Mouse (Mus musculus): ENCODE data around the gene Il17f. TPM values are rescaled to one million over a fixed set of nuclear protein-coding genes. Genes with fewer than 3 reads are reported as not detected.
"Not testable (repeated sequence)": the region's sequence is repeated elsewhere in the genome, so short reads cannot be mapped to it uniquely, and the experiment has no call there.

Il17f gene
- total RNA-seq, 2 experiments from 2014 or later: not detected

DNA sequence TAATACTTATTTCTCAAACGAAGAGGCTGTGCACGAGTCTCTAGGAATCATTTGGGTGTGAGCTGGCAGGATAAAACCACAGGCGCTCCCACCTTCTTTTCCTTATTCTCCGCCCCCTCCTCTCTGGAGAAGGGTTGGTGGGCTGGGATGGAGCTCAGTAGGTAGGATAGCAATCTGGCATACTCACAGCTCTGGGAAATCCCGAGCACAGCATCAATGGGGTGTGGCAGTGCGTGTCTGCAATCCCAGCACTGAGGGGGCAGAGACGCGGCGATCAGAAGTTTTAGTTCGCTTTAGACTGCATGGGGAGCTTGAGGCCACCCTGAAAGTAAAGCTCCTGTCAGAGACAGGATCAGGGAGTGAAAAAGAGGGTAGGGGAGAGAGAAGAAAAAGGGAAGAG lies 2.0 kb downstream of the Il17f start:
- no peak for DNase-seq
- intact Hi-C loops (cut with DNase I): no loop called here

DNA sequence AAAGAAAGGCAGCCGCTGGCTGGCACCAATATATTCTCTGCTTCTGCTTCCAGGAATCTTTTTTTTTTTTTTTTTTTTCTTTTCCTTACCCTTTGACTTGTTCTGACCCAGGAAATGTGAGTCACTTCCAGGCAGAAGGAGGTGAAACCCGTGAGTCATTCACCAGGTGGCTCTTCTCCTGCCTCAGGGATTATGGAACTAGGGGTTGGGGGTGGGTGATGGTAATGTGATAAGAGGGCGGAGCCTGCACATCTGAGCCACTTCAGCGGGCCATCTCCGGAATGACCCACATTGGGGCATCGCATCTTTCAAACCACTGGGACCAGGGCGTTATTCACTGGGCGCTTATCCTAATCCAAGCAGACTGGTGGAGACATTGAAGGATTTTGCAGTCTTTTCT lies 3.4 kb downstream of the Il17f start:
- intact Hi-C loops (cut with DNase I): no loop called here
- DNase-seq: no peak

DNA sequence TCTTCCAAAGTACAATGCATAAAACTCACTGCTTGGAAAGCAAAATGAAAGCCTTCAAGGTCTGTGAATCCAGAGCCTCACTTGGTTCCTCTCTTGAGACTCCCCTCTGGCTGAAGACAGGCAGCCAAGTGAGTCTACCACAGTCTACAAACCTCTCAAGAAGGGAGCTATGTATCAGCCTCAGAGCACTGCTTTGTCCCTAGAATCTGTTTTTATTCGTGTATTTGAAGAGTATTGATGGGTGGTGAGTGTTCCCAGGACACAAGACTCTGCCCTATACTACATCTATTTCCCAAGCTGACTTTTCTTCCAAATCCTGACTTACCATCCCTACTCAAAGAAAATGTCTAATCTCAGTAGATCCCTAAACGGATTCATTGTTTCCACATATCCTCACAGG lies 12.1 kb downstream of the Il17f start:
- DNase-seq: no peak
- intact Hi-C loops (cut with DNase I): no loop called here

DNA sequence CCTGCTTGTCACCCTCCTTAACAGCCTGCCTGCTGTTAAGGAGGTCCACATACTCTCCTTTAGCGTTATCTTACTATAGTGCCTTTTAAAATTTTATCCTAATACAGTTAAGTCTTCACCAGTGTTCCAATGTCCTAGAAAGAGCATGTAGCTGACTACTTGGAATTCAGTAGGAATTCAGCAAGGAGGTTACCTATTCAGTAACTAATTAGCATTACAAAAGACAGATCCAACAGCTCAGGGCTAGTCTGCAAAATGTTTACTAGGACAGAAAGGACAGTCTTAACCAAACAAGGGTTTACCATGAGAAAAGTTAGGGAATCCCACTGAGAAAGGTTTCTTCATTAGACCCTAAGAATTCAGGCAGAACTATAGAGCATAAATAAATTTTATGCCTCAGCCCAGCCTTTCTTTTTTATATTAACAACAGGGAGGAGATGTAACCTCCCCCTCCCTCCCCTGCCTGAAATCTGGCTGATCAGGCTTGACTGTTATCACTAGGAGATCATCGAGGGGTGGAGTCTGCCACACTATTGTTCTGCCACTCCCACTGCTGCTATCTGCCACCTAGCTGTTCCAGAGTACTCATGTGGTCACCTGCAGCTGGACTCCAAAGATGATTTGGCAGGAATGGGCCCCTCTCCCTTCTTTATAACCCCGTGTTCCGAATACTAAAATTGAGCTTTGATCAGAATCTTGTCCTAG lies 16.2 kb downstream of the Il17f start:
- intact Hi-C loops (cut with DNase I); DNase-seq: not testable (repeated sequence)

DNA sequence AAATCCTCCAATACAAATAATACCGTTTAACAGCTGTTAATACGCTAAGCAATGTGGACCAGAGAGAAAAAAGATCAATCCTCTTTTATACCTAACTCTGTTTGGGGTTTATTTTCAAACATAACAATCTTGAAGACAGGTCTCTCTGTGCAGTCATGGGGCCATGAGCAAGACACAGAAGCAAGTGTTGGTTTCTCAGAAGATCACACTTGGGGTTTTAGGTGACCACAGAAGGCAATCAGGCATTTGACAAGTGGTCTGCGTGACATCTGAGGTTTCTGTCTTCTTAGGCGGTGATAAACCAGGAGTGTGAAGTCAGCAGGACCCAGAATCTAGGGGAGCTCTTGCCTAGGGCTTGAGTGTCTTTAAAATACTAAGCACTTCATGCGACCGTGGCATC lies 23.9 kb downstream of the Il17f start:
- DNase-seq: no peak
- intact Hi-C loops (cut with DNase I): no loop called here

DNA sequence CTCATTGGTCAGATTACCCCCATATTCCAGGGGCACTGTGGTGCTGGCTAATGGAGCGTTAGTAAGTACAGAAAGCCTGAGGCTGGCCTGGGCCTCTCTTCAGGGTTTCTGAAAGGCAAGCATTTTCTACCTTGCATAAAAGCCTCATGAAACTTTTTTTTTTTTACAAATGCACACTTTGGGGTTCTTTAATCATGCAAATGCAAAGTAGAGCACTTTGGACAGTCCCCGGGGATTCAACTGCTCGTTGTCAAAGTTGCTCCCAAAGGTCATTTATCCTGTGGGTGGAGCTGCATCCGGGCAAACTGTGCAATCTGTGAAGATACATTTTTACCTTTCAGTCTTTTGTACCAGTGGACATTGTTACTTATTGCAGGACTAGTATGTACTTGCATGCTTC lies 29.0 kb downstream of the Il17f start:
- intact Hi-C loops (cut with DNase I): no loop called here
- no peak for DNase-seq

DNA sequence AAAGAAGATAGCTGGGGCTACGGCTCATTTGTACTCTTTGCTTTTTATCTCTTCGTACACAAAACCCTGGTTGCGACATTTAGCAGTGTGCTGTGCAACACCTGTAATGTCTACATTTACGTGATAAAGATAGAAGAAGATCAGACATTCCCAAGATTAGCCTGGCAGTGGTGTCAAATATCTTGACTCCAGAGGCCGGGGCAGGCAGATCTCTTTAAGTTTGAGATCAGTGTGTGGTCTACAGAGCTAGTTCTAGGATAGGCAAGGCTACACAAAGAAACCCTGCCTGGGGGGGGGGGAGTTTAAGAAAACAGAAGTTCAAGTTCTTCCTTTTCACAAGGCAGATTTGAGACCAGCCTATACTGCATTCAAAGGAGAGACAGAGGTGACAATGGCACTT lies 30.1 kb downstream of the Il17f start:
- no peak for DNase-seq
- intact Hi-C loops (cut with DNase I): no loop called here

DNA sequence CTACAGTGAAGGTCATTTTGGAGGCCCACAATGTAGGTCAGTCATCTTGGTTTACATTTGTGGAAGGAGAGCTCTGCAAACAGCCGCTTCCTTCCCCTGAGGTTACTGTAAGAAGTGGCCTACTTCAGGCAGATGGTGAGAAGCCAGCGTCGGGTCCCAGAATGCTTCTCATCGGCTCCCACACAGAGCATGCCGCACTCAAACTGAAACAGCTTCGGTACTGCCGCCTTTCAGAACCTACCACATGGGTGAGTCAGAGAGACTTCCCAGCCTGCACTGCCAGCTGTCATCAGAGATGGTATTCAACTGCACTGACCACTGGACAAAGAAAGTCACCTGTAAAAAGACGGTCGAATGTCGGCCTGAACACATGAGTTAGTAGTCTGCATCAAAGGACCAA lies 30.6 kb downstream of the Il17f start:
- no peak for DNase-seq
- intact Hi-C loops (cut with DNase I): no loop called here

DNA sequence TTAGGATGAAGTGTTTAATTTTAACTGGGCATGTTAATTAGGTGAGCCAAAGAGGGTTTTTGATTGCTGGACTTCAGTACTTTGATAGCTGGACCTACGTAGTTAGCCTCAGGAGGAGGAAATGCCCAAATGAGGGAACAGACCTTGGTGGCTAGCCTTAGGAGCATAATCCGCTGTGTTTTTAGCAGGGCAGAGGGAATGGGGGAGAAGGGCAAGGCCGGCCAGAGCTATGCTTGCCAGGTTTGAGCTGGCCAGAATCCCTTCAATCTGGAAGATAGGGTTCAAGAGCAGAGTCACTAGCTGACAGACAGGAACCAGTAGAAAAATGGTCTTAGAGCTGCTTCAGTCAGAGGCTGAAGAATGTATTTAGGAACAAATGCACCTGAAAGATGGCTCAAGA lies 32.8 kb downstream of the Il17f start:
- intact Hi-C loops (cut with DNase I): no loop called here
- no peak for DNase-seq

DNA sequence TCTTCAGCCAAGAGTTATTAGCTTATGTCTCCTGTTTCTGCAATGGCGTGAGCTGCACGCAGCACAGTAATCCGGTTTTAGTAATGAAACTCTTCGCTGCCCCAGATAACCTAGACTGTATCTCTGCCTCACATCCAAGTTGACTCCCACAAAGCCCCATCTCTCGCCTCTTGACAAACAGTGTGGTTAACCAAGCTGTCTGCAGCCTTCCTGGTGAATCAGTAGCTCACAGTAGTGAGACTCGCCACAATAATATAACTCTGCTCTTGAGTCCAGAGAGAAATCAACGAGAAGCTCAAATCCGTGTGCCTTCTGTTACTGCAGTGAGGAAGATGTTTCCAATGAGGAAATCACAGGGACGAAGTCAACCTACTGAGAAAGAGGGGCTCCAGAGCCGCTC lies 36.0 kb downstream of the Il17f start:
- no peak for DNase-seq
- intact Hi-C loops (cut with DNase I): no loop called here

DNA sequence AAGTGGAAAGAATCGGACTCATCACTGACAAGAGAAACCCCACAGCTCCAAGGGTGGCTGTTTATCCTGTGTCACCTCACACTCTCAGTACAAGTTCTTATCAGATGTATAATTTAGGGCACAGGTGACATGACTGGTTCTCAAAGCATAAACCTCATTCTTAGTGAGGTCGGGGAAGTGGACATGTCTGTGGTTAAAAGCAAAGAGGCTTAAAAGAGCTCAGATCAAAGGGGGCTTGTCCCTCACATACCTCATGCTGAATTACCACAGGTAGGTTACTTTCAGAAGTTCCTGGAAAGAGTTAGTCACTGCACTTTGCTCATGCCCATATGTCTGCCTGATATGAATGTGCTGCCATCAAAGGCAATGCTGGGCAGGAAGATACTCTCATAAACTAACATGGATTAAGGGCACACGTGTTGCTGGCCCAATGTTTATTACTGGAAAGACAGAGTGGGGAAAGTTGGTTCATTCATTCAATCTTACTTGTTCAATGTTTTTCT lies 49.9 kb downstream of the Il17f start:
- no peak for DNase-seq
- intact Hi-C loops (cut with DNase I): no loop called here

DNA sequence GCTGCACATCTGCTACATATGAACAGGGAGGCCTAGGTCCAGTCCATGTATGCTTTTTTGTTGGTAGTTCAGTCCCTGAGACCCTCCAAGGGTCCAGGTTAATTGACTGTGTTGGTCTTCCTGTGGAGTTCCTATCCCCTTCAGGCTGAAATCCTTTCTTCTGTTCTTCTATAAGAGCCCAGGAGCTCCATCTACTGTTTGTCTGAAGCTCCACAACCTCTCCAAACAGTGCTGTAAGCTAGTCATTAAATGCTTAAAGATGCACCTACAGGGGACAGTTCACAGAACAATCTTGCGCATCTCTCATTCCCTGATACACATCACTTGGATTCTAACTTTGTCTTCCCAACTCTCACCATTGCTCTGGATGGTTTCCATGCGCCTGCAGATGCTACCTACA lies 51.9 kb downstream of the Il17f start:
- intact Hi-C loops (cut with DNase I): no loop called here
- no peak for DNase-seq

DNA sequence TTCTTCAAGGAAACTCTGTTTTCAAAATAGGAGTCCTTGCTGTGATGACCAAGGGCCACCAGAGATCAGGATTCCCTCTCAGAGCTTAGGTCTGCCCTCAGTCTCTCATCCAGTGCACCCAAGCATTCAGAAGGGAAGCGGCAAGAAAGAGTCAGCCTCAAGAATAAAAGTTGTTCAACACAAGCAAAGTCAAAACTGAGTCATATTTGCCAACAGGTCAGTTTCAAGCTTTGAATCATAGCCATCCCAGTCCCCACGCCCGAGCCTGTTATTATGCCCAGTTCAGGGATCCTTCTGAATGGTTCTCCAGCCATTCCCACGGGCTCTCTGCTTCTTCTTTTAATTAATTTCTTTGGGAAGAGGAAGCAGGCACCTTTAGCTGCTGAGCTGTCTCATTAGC lies 53.8 kb downstream of the Il17f start:
- DNase-seq: no peak
- intact Hi-C loops (cut with DNase I): no loop called here

DNA sequence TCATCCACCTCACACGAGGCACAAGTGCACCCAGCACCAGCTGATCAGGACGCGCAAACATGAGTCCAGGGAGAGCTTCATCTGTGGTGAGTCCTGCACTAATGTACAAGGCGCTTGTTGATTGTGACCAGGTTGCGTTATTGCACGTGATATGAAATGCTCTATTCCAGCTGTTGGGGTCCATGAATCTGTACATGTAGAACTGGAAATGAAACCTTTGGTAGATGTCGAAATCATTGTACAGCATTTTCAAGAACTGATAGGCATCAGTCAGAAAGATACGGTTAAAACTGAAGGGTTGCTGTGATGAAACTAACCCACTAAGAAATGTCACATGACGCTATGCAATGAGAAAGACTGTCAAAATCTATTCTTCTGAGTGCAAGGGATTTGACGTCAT lies 59.5 kb downstream of the Il17f start, which contains the start of gene Il17a:
Gene Il17a (plus strand): TSS at position 3 of the 400 bp plus-strand sequence.
- DNase-seq: no peak
- intact Hi-C loops (cut with DNase I): no loop called here

Other genes starting within 250 kb of the Il17f start
- gene Pkhd1, start 172.6 kb downstream of the Il17f start, total RNA-seq (2021): under 1 TPM in 1 of 2 experiments, not detected in 1; 0.16 TPM
- not detected for gene Il17a, start 59.7 kb downstream of the Il17f start, total RNA-seq (2021)
- 10 to 100 TPM in 1 of 2 experiments, 1 to 10 TPM in 1; 9.7 to 11.3 TPM for gene Mcm3, start 29.7 kb upstream of the Il17f start, total RNA-seq (2021)
- 10 to 100 TPM; 37.9 to 44.9 TPM for gene Paqr8, start 100.0 kb upstream of the Il17f start, total RNA-seq (2021)
- 1 to 10 TPM in 1 of 2 experiments, under 1 TPM in 1; 0.97 to 2.2 TPM for gene Efhc1, start 161.0 kb upstream of the Il17f start, total RNA-seq (2021)

Data from left cerebral cortex, postnatal 4 days (tissue).